Mouse (Mus musculus): ENCODE data around the gene Psmg3.

Gene Psmg3

GRCm38 (mm10) chr5:139815964-139816363 lies 10.7 kb downstream of the Psmg3 start:
- DNase-seq (ENCODE audit: low read depth, low spot score) = no peak

- no peak for DNase-seq (ENCODE audit: low read depth, low spot score)
These were observed 12.7 kb downstream of the Psmg3 start for GRCm38 (mm10) chr5:139813963-139814381.

- no peak for DNase-seq (ENCODE audit: low read depth, low spot score)
These were observed 13.6 kb downstream of the Psmg3 start for GRCm38 (mm10) chr5:139813126-139813490.

- DNase-seq (ENCODE audit: low read depth, low spot score) = no peak
These were observed 14.1 kb downstream of the Psmg3 start for GRCm38 (mm10) chr5:139812398-139813125.

GRCm38 (mm10) chr5:139811677-139812397 lies 14.8 kb downstream of the Psmg3 start:
- no peak for DNase-seq (ENCODE audit: low read depth, low spot score)

GRCm38 (mm10) chr5:139809397-139809796 lies 17.3 kb downstream of the Psmg3 start:
- no peak for DNase-seq (ENCODE audit: low read depth, low spot score)

- DNase-seq (ENCODE audit: low read depth, low spot score) = no peak
These were observed 20.8 kb downstream of the Psmg3 start for GRCm38 (mm10) chr5:139805924-139806323.

GRCm38 (mm10) chr5:139804573-139805111 lies 22.0 kb downstream of the Psmg3 start:
- no peak for DNase-seq (ENCODE audit: low read depth, low spot score)

GRCm38 (mm10) chr5:139804107-139804551 lies 22.6 kb downstream of the Psmg3 start:
- no peak for DNase-seq (ENCODE audit: low read depth, low spot score)

- DNase-seq (ENCODE audit: low read depth, low spot score) = no peak
These were observed 23.0 kb downstream of the Psmg3 start for GRCm38 (mm10) chr5:139803601-139804102.

GRCm38 (mm10) chr5:139803165-139803564 lies 23.5 kb downstream of the Psmg3 start:
- DNase-seq (ENCODE audit: low read depth, low spot score) = no peak

- DNase-seq (ENCODE audit: low read depth, low spot score) = no peak
These were observed 24.8 kb downstream of the Psmg3 start for GRCm38 (mm10) chr5:139801880-139802279.

- DNase-seq (ENCODE audit: low read depth, low spot score) = no peak
These were observed 25.5 kb downstream of the Psmg3 start for GRCm38 (mm10) chr5:139801231-139801630.

- no peak for DNase-seq (ENCODE audit: low read depth, low spot score)
These were observed 26.7 kb downstream of the Psmg3 start for GRCm38 (mm10) chr5:139799801-139800590.

- DNase-seq (ENCODE audit: low read depth, low spot score) = no peak
These were observed 27.6 kb downstream of the Psmg3 start for GRCm38 (mm10) chr5:139799041-139799440.

- DNase-seq (ENCODE audit: low read depth, low spot score) = no peak
These were observed 28.4 kb downstream of the Psmg3 start for GRCm38 (mm10) chr5:139798168-139798900.

- peak; percentile 50 for DNase-seq (ENCODE audit: low read depth, low spot score)
These were observed 29.1 kb downstream of the Psmg3 start for GRCm38 (mm10) chr5:139797473-139798167.

- DNase-seq (ENCODE audit: low read depth, low spot score) = no peak
These were observed 29.8 kb downstream of the Psmg3 start for GRCm38 (mm10) chr5:139796900-139797299.

GRCm38 (mm10) chr5:139796001-139796620 lies 30.6 kb downstream of the Psmg3 start:
- DNase-seq (ENCODE audit: low read depth, low spot score) = no peak

GRCm38 (mm10) chr5:139794938-139795337 lies 31.7 kb downstream of the Psmg3 start:
- no peak for DNase-seq (ENCODE audit: low read depth, low spot score)
